Mouse (Mus musculus) hematopoietic stem cell, adult 5-6 weeks (primary cell): ENCODE measurements at regions not wholly inside any gene's neighbourhood (a gene's known extent, or its start where the extent isn't known, plus 50 kb on each side); places are given as distances from the start of the nearest gene placed in this dataset.
A peak's percentile ranks its signal among the peaks of the same experiment; 100 is the strongest.

Source experiments
- ATAC-seq, 2 experiments: fragments of 125-278 bp in 1 of 2; replicated peaks in 1 of 2; 2 replicates each; pipeline ENCODE4 v1.8.0; 2016 to 2017; ENCODE audit warnings: inconsistent platforms in 2 of 2, mild to moderate bottlenecking in 2 of 2, moderate number of reproducible peaks in 2 of 2, low read depth in 1 of 2, moderate TSS enrichment in 1 of 2; ENCODE audit not compliant: low FRiP score in 2 of 2, poor library complexity in 2 of 2, severe bottlenecking in 2 of 2, insufficient read depth in 1 of 2, low TSS enrichment in 1 of 2

- peak; percentile 32 to 58; a peak in 1 of 4 replicates for ATAC-seq
These were observed 68.5 kb downstream of the 4921530L21Rik start for GRCm38 (mm10) chr14:95949512-95949911.

GRCm38 (mm10) chr14:95956056-95956729 lies 75.1 kb downstream of the 4921530L21Rik start:
- ATAC-seq: peak; percentile 62 to 85

- no peak for ATAC-seq
These were observed 103.0 kb downstream of the 4921530L21Rik start for GRCm38 (mm10) chr14:95984021-95984420.

GRCm38 (mm10) chr14:95998356-95998755 lies 117.3 kb downstream of the 4921530L21Rik start:
- no peak for ATAC-seq

- no peak for ATAC-seq
These were observed 140.6 kb downstream of the 4921530L21Rik start for GRCm38 (mm10) chr14:96021646-96022045.
